Mouse (Mus musculus): ENCODE results near the gene Zbtb38. TPM values are rescaled to one million over a fixed set of nuclear protein-coding genes. Genes with fewer than 3 reads are reported as not detected.

The Zbtb38 gene
- polyA plus RNA-seq, 1 experiment = 0.01 TPM

- TF ChIP-seq GATA1 (IDR thresholded peaks at IDR 0.05; ENCODE audit: low read length) (no peak), TAL1 (IDR thresholded peaks at IDR 0.05; ENCODE audit: low read length) (no peak)
- peaks cover 30% of the 10 kb centered on the region for H3K4me1 ChIP-seq (ENCODE audit: control insufficient read depth)
These were observed 117.5 kb downstream of the Zbtb38 start for GRCm38 (mm10) chr9:96635176-96635575.

DNA sequence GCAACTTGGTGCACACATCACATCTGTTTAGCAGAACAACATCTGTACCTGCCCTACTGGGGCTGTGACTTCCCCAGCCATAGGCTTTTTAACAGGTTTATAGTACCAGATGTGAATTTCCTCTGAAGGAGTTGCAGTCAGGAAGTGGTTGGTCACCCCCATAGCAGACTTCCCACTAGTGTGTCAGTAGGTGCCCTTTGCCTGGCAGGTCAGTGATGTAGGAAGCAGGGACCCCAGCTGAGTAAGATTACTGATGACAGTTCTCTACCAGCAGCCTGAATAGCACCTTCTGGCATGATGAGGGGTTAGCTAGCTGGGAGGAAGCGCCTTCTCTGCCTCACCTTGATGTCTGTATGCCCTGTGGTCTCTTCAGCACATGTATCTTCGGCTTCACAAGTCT, 118.9 kb downstream of the Zbtb38 start:
- Histone ChIP-seq H3K27me3 (ENCODE audit: control insufficient read depth) (peaks cover 62% of the 10 kb centered on the region), H3K4me1 (ENCODE audit: control insufficient read depth) (peaks cover 27% of the 10 kb centered on the region)

More at GRCm38 (mm10) chr9:96635176-96635575, 117.5 kb downstream of the Zbtb38 start:
- Histone ChIP-seq H3K27me3 (ENCODE audit: control insufficient read depth) (peaks cover 49% of the 10 kb centered on the region), H3K36me3 (ENCODE audit: control insufficient read depth) (no peaks in the 10 kb centered on the region), H3K4me3 (replicated peaks) (no peak overlapping the region), H3K9me3 (ENCODE audit: control insufficient read depth, low read length) (no peaks in the 10 kb centered on the region)

More for the DNA sequence above, 118.9 kb downstream of the Zbtb38 start:
- Histone ChIP-seq H3K9me3 (ENCODE audit: control insufficient read depth, low read length) (no peaks in the 10 kb centered on the region), H3K4me3 (replicated peaks) (no peak overlapping the region), H3K36me3 (ENCODE audit: control insufficient read depth) (no peaks in the 10 kb centered on the region)
- no peak for TF ChIP-seq TAL1 (IDR thresholded peaks at IDR 0.05; ENCODE audit: low read length)

Other genes starting within 250 kb of the Zbtb38 start
- gene Gm28729, start 227.6 kb downstream of the Zbtb38 start, polyA plus RNA-seq (2012) = not detected in 2 replicates
- gene Rasa2, start 121.2 kb downstream of the Zbtb38 start, polyA plus RNA-seq (2012) = 0.01 TPM in 1 of 2 replicates, not detected in the other
- 0.05 TPM in 1 of 2 replicates, not detected in the other for gene Pxylp1, start 139.8 kb upstream of the Zbtb38 start, polyA plus RNA-seq (2012)